Mouse (Mus musculus) kidney, postnatal 0 days (tissue): ENCODE results near the gene Unc13d. TPM values are rescaled to one million over a fixed set of nuclear protein-coding genes. Genes with fewer than 3 reads are reported as not detected.

Source experiments
- ATAC-seq: fragments of 200-750 bp; cut with Nextera tagmentation; replicated peaks from 2 replicates; pipeline ENCODE4 v1.8.0; 2017; ENCODE audit warnings: low read depth, moderate number of reproducible peaks, moderate TSS enrichment, moderate library complexity; ENCODE audit not compliant: low FRiP score
- DNase-seq: peaks from one replicate; pipeline ENCODE4 v3.0.0-alpha.2; 2016; ENCODE audit warnings: low spot score
- H3K27ac ChIP-seq: fragments of 300-500 bp; sonication (generic); 2 replicates; pipeline ENCODE4 v1.5.1; 2014; ENCODE audit warnings: mild to moderate bottlenecking
- H3K27me3 ChIP-seq: fragments of 300-500 bp; sonication (generic); 2 replicates; pipeline ENCODE4 v1.6.1; 2014; ENCODE audit warnings: low read length, mixed read lengths; ENCODE audit not compliant: insufficient read depth
- H3K36me3 ChIP-seq: fragments of 300-500 bp; sonication (generic); 2 replicates; pipeline ENCODE4 v1.6.1; 2014; ENCODE audit warnings: low read length, mixed read lengths; ENCODE audit not compliant: insufficient read depth
- H3K4me1 ChIP-seq: fragments of 300-500 bp; sonication (generic); replicated peaks from 2 replicates; pipeline ENCODE4 v1.6.1; 2014; ENCODE audit warnings: antibody characterized with exemption, low read length, mixed read lengths; ENCODE audit not compliant: insufficient read depth
- H3K4me2 ChIP-seq: fragments of 300-500 bp; sonication (generic); 2 replicates; pipeline ENCODE4 v1.6.1; 2014; ENCODE audit warnings: mild to moderate bottlenecking, low read length, moderate library complexity, mixed read lengths
- H3K4me3 ChIP-seq: fragments of 300-500 bp; sonication (generic); replicated peaks from 2 replicates; pipeline ENCODE4 v1.5.1; 2014; ENCODE audit warnings: low read depth, low read length
- H3K9ac ChIP-seq: fragments of 300-500 bp; sonication (generic); 2 replicates; pipeline ENCODE4 v1.6.1; 2014; ENCODE audit warnings: low read depth, low read length
- H3K9me3 ChIP-seq: fragments of 300-500 bp; sonication (generic); replicated peaks from 2 replicates; pipeline ENCODE4 v1.6.1; 2016; ENCODE audit warnings: low read length, inconsistent platforms, mixed read lengths
- CTCF ChIP-seq: IDR thresholded peaks from 2 replicates; pipeline ENCODE4 v1.5.1; 2016; ENCODE audit warnings: antibody characterized with exemption, low read depth, mild to moderate bottlenecking, moderate library complexity
- WGBS: fragments of 180-500 bp; shearing (Covaris S2); extraction: QIAGEN DNeasy Blood & Tissue Kit; methylation state at CpG from one replicate; pipeline ENCODE4 v1.1.7; 2014; 5-methylcytosine and 5-hydroxymethylcytosine counted together
- polyA plus RNA-seq: library from polyadenylated mRNA; unstranded; fragments of >200 nt; fragmentation: Nextera tagmentation; extraction: Ambion mirVana; gene quantifications from 2 replicates; pipeline ENCODE4 v1.2.1, GENCODE M21; 2015

Unc13d gene
- polyA plus RNA-seq, 1 experiment from 2014 or later: 0.54 TPM

DNA sequence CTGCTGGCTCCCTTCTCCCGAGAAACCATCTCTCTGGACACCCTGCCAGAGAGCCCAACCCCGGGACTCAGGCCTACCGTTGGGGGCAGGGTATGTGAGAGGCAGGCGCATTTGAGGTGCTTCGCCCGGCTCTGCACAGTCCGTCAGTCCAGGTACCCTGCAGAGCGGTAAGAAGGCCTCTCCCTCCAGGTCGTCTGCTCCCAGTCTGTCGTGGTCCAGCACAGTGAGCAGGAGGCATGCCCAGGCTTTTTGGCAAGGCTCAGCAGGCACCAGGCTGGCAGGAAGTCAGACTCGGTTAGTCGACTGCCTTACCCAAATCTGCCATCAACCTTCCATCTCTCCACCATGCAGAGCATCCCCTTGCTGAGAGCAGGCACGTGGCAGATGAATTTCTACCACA lies 14.2 kb downstream of the Unc13d start:
- Histone ChIP-seq H3K36me3 (peaks cover 25% of the 10 kb centered on the region), H3K27ac (no peak overlapping the region), H3K4me3 (no peak overlapping the region), H3K27me3 (no peaks in the 10 kb centered on the region), H3K9ac (no peak overlapping the region), H3K4me2 (no peak overlapping the region), H3K4me1 (no peaks in the 10 kb centered on the region), H3K9me3 (no peaks in the 10 kb centered on the region)
- no peak for TF ChIP-seq CTCF
- 62% methylated on average over 13 of the region's 13 CpGs for WGBS
- ATAC-seq (no peak), DNase-seq (no peak)

DNA sequence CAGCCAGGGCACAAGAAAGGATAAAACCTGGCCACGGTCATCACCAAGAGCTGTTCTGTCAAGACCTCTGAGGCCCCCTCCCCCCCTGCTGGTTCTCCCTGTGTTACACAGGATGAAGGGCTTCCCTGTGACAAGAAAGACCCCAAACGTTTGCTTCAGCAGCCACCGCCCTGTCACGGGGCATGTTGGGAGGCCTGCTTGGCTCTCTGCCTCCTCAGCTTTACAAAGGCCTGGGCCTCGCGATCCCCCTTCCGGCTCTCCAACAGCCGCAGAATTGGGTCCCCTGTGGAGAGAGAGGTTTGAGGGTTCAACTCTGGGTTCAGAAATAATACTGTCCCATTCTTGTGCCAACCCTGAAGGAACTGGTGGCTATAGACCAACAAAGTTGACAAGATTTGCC lies 15.2 kb downstream of the Unc13d start:
- Histone ChIP-seq H3K9ac (no peak overlapping the region), H3K27ac (no peak overlapping the region), H3K4me3 (no peak overlapping the region), H3K9me3 (no peaks in the 10 kb centered on the region), H3K4me2 (no peak overlapping the region), H3K36me3 (peaks cover 35% of the 10 kb centered on the region), H3K27me3 (no peaks in the 10 kb centered on the region), H3K4me1 (no peaks in the 10 kb centered on the region)
- ATAC-seq (no peak), DNase-seq (no peak)
- TF ChIP-seq CTCF: no peak
- 73% methylated on average over 8 of the region's 8 CpGs for WGBS

- TF ChIP-seq CTCF: no peak
- H3K27ac ChIP-seq: no peak overlapping the region
Measured at GRCm38 (mm10) chr11:116061641-116062415, 15.9 kb downstream of the Unc13d start.

DNA sequence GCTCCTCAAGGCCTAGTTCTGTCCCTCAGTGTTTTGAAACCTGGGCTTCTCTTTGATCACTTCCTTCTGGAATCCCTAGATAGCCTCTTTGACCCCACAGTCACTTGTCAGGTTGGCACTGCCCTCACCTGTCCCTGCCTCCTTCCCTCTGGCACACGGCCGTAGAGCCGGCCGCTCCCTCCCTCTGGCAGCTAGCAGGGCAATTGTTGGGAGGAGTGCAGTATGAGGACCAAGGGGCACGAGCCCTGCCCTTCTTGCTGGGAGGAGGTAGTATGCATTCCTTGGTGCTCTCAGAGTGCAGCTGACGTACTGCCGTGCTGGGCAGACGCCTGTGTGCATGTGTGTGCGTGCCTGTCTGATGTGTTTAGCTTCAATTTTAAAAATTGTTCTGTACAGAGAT lies 17.2 kb downstream of the Unc13d start:
- ATAC-seq: no peak
- WGBS: 77% methylated on average over 9 of the region's 9 CpGs
- no peak for DNase-seq

More at GRCm38 (mm10) chr11:116061641-116062415, 15.9 kb downstream of the Unc13d start:
- DNase-seq: no peak
- Histone ChIP-seq H3K9me3 (no peaks in the 10 kb centered on the region), H3K4me2 (no peak overlapping the region), H3K9ac (no peak overlapping the region), H3K4me3 (no peak overlapping the region), H3K27me3 (no peaks in the 10 kb centered on the region), H3K36me3 (peaks cover 42% of the 10 kb centered on the region), H3K4me1 (no peaks in the 10 kb centered on the region)
- WGBS: 82% methylated on average over 13 of the region's 13 CpGs
- ATAC-seq: no peak

GRCm38 (mm10) chr11:116059691-116060025 lies 18.1 kb downstream of the Unc13d start:
- no peak overlapping the region for H3K27ac ChIP-seq
- ATAC-seq (no peak), DNase-seq (no peak)
- TF ChIP-seq CTCF: no peak
- H3K9me3 ChIP-seq: no peaks in the 10 kb centered on the region
- no peak overlapping the region for H3K9ac ChIP-seq
- H3K27me3 ChIP-seq: no peaks in the 10 kb centered on the region
- no peaks in the 10 kb centered on the region for H3K4me1 ChIP-seq
- no peak overlapping the region for H3K4me2 ChIP-seq
- H3K36me3 ChIP-seq: peaks cover 62% of the 10 kb centered on the region
- no peak overlapping the region for H3K4me3 ChIP-seq
- 91% methylated on average over 11 of the region's 11 CpGs for WGBS

More for the DNA sequence above, 17.2 kb downstream of the Unc13d start:
- Histone ChIP-seq H3K27ac (no peak overlapping the region), H3K9ac (no peak overlapping the region), H3K4me1 (no peaks in the 10 kb centered on the region), H3K4me2 (no peak overlapping the region), H3K27me3 (no peaks in the 10 kb centered on the region), H3K4me3 (no peak overlapping the region), H3K9me3 (no peaks in the 10 kb centered on the region), H3K36me3 (peaks cover 53% of the 10 kb centered on the region)
- no peak for TF ChIP-seq CTCF

DNA sequence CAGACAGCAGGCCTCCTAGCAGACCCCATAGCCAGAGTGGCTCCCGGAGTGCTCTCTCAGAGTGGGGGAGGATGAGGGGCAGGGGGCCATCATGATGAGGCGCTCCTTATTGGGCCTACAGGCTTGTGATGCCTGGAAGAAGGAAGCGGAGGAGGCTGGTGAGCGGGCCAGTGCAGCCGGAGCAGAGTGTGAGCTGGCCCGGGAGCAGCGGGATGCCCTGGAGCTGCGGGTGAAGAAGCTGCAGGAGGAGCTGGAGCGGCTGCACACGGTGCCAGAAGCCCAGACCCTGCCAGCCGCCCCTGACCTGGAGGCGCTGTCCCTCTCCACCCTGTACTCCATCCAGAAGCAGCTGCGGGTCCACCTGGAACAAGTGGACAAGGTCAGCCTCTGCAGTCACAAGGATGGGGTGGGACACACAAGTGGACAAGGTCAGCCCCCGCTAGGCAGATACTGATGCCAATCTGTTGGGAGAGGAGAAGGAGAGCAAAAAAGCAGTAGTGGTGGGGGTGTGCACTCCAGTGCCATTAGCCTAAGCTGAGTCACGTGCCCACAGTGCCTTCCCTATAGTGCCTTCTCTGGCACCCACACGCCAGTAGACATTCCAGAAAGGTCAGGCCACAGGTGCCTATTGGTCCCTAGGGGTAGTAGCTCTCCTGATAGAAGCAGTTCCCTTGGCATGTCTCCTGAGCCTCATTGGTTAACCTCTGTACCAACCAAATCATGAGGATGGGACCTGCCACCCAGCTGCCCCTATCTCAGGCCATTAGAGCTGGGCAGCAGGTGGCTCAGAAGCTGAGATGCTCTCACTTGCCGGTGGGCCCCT lies 18.7 kb downstream of the Unc13d start:
- WGBS: 91% methylated on average over 17 of the region's 17 CpGs
- H3K27me3 ChIP-seq: no peaks in the 10 kb centered on the region

More for the DNA sequence above, 18.7 kb downstream of the Unc13d start:
- no peak overlapping the region for H3K27ac ChIP-seq
- no peak for DNase-seq
- no peak for TF ChIP-seq CTCF
- no peak overlapping the region for H3K4me3 ChIP-seq
- H3K36me3 ChIP-seq: peaks cover 68% of the 10 kb centered on the region
- ATAC-seq: no peak; the same call in 1 of the 2 replicates
- no peak overlapping the region for H3K9ac ChIP-seq
- H3K4me2 ChIP-seq: no peak overlapping the region
- no peaks in the 10 kb centered on the region for H3K9me3 ChIP-seq
- H3K4me1 ChIP-seq: no peaks in the 10 kb centered on the region
